Mouse (Mus musculus): ENCODE results near the gene Ifi209. TPM values are rescaled to one million over a fixed set of nuclear protein-coding genes. Genes with fewer than 3 reads are reported as not detected.
"Not testable (repeated sequence)": the region's sequence is repeated elsewhere in the genome, so short reads cannot be mapped to it uniquely, and the experiment has no call there.

Gene Ifi209
- total RNA-seq (2021): not detected

GRCm38 (mm10) chr1:173630622-173631021 is at the start of gene Ifi209:
Ifi209 (plus strand) TSS chr1:173630917.
- intact Hi-C loops (cut with DNase I); DNase-seq (ENCODE audit: low spot score in 2 of 2): not testable (repeated sequence)

- intact Hi-C loops (cut with DNase I); DNase-seq (ENCODE audit: low spot score in 2 of 2): not testable (repeated sequence)
Observed at GRCm38 (mm10) chr1:173589698-173590097, 41.0 kb upstream of the Ifi209 start.

GRCm38 (mm10) chr1:173598838-173599494 is 31.8 kb upstream of the Ifi209 start, which contains the start of gene Ifi213:
Ifi213 (minus strand) TSS chr1:173599274.
- intact Hi-C loops (cut with DNase I); DNase-seq (ENCODE audit: low spot score in 2 of 2): not testable (repeated sequence)

- intact Hi-C loops (cut with DNase I); DNase-seq (ENCODE audit: low spot score in 2 of 2): not testable (repeated sequence)
Observed at GRCm38 (mm10) chr1:173610291-173610690, 20.4 kb upstream of the Ifi209 start.

GRCm38 (mm10) chr1:173622216-173622615 is 8.5 kb upstream of the Ifi209 start:
- intact Hi-C loops (cut with DNase I); DNase-seq (ENCODE audit: low spot score in 2 of 2): not testable (repeated sequence)

- DNase-seq (ENCODE audit: low spot score in 2 of 2): no peak
- intact Hi-C loops (cut with DNase I): no loop called here
Observed at GRCm38 (mm10) chr1:173624052-173624451, 6.7 kb upstream of the Ifi209 start.

- DNase-seq (ENCODE audit: low spot score in 2 of 2): no peak
- intact Hi-C loops (cut with DNase I): no loop called here
Observed at GRCm38 (mm10) chr1:173626686-173627085, 4.0 kb upstream of the Ifi209 start.

- intact Hi-C loops (cut with DNase I): no loop called here
- DNase-seq (ENCODE audit: low spot score in 2 of 2): no peak
Observed at GRCm38 (mm10) chr1:173633969-173634645, 3.4 kb downstream of the Ifi209 start.

GRCm38 (mm10) chr1:173645393-173645792 is 14.7 kb downstream of the Ifi209 start:
- no peak for DNase-seq (ENCODE audit: low spot score in 2 of 2)
- intact Hi-C loops (cut with DNase I): no loop called here

GRCm38 (mm10) chr1:173657973-173658372 is 27.3 kb downstream of the Ifi209 start:
- intact Hi-C loops (cut with DNase I): no loop called here
- DNase-seq (ENCODE audit: low spot score in 2 of 2): no peak

GRCm38 (mm10) chr1:173673458-173674097 is 42.9 kb downstream of the Ifi209 start, which contains the start of gene Ifi208:
Ifi208 (plus strand) TSS chr1:173673675.
- DNase-seq (ENCODE audit: low spot score in 2 of 2); intact Hi-C loops (cut with DNase I): not testable (repeated sequence)

- DNase-seq (ENCODE audit: low spot score in 2 of 2); intact Hi-C loops (cut with DNase I): not testable (repeated sequence)
Observed at GRCm38 (mm10) chr1:173678605-173679004, 47.9 kb downstream of the Ifi209 start.

- intact Hi-C loops (cut with DNase I): no loop called here
- no peak for DNase-seq (ENCODE audit: low spot score in 2 of 2)
Observed at GRCm38 (mm10) chr1:173694270-173694669, 63.6 kb downstream of the Ifi209 start.

Small RNA genes lying within 50 kb of the gene (microRNA-seq; reads per million reads assigned to microRNA genes)
- not detected for gene Gm44339

Other genes with a start within 250 kb of the Ifi209 start
- gene Ifi206, start 139.9 kb upstream of the Ifi209 start, total RNA-seq (2021): not detected
- not detected for gene Ifi214, start 95.0 kb upstream of the Ifi209 start, total RNA-seq (2021)
- not detected for gene Ifi213, start 31.6 kb upstream of the Ifi209 start, total RNA-seq (2021)
- gene Ifi208, start 42.8 kb downstream of the Ifi209 start, total RNA-seq (2021): not detected
- gene Ifi207, start 110.8 kb downstream of the Ifi209 start, total RNA-seq (2021): under 1 TPM; 0.15 to 0.18 TPM
- under 1 TPM in 1 of 2 experiments, not detected in 1; 0.25 TPM for gene Ifi204, start 136.0 kb downstream of the Ifi209 start, total RNA-seq (2021)

Data from left cerebral cortex, postnatal 36 days (tissue).